ENCODE assay signal across 22 mouse cellular contexts in genomic region chr2:157510031-157510430, GRCm38 (mm10). TPM values are rescaled to one million over a fixed set of nuclear protein-coding genes. Genes with fewer than 3 reads are reported as not detected.
DNase-seq lines count a peak whose midpoint lies in the region; ATAC-seq and TF ChIP-seq lines count a peak whose summit lies in the region.
"Had no signal": no experiment of that assay in that cellular context is flagged by ENCODE, and none has a peak within 500 bp of the region (broad histone marks: within the 10 kb centered on the region; RNA-seq: fewer than 3 reads in every experiment).

No protein-coding gene starts in this region.

- no peaks in the 10 kb centered on the region for H3K36me3 ChIP-seq in kidney, embryonic 16.5 days (ENCODE audit: insufficient read depth, low read length)
- no peaks in the 10 kb centered on the region for H3K36me3 ChIP-seq in liver, adult 2 months (ENCODE audit: control insufficient read depth, insufficient read depth, low read length)
- no peaks in the 10 kb centered on the region for H3K36me3 ChIP-seq in liver, embryonic 12.5 days
- H3K36me3 ChIP-seq in neural tube, embryonic 11.5 days (ENCODE audit: control insufficient read depth, insufficient read depth, low read length): no peaks in the 10 kb centered on the region
- H3K36me3 ChIP-seq in neural tube, embryonic 15.5 days: no peaks in the 10 kb centered on the region
- no peaks in the 10 kb centered on the region for H3K36me3 ChIP-seq in lung, postnatal 0 days (ENCODE audit: insufficient read depth, low read length)
- H3K36me3 ChIP-seq: embryonic facial prominence, embryonic 15.5 days; forebrain, embryonic 15.5 days; heart, embryonic 10.5 days; neural tube, embryonic 13.5 days had no signal

- H3K4me2 ChIP-seq in kidney, embryonic 16.5 days (replicated peaks; ENCODE audit: low read depth, low read length): no peak overlapping the region
- H3K4me2 ChIP-seq in liver, embryonic 12.5 days: no peak overlapping the region
- no peak overlapping the region for H3K4me2 ChIP-seq in neural tube, embryonic 11.5 days (ENCODE audit: low read depth)
- no peak overlapping the region for H3K4me2 ChIP-seq in neural tube, embryonic 15.5 days
- no peak overlapping the region for H3K4me2 ChIP-seq in lung, postnatal 0 days (replicated peaks; ENCODE audit: low read depth, low read length)
- H3K4me2 ChIP-seq: embryonic facial prominence, embryonic 15.5 days; forebrain, embryonic 15.5 days; hindbrain, embryonic 14.5 days; neural tube, embryonic 13.5 days had no signal

- peak; percentile 49 for DNase-seq in kidney, adult 11 months
- peak; percentile 85 for DNase-seq in liver, adult 2 months (ENCODE audit: extremely low read depth, low read depth, low spot score)
- DNase-seq in neural tube, embryonic 11.5 days (ENCODE audit: low spot score): peak; percentile 6
- DNase-seq in lung, postnatal 0 days (ENCODE audit: low spot score): no peak
- DNase-seq: adrenal gland, postnatal 14 days; cerebellum, adult 9-10 months; gastrocnemius, postnatal 10 days; heart, postnatal 4 days; layer of hippocampus, postnatal 36 days; thymus, postnatal 14 days had no signal

- ATAC-seq in kidney, embryonic 16.5 days (ENCODE audit: low FRiP score, low TSS enrichment): no peak
- ATAC-seq in liver, embryonic 12.5 days: no peak
- no peak for ATAC-seq in neural tube, embryonic 11.5 days (ENCODE audit: insufficient read depth, low FRiP score, low TSS enrichment)
- ATAC-seq in neural tube, embryonic 15.5 days (ENCODE audit: low FRiP score): no peak
- ATAC-seq in lung, postnatal 0 days: no peak
- ATAC-seq: forebrain, embryonic 15.5 days; inflammation-experienced regulatory T-cells, adult 6 months had no signal

- H3K27me3 ChIP-seq in kidney, embryonic 16.5 days (ENCODE audit: insufficient read depth, low read length): no peaks in the 10 kb centered on the region
- H3K27me3 ChIP-seq in liver, adult 2 months (ENCODE audit: control insufficient read depth, insufficient read depth, low read length): no peaks in the 10 kb centered on the region
- peaks cover 50% of the 10 kb centered on the region for H3K27me3 ChIP-seq in liver, embryonic 12.5 days (replicated peaks)
- H3K27me3 ChIP-seq in neural tube, embryonic 11.5 days (ENCODE audit: control insufficient read depth, insufficient read depth, low read length): no peaks in the 10 kb centered on the region
- no peaks in the 10 kb centered on the region for H3K27me3 ChIP-seq in neural tube, embryonic 15.5 days (replicated peaks)
- H3K27me3 ChIP-seq in lung, postnatal 0 days (replicated peaks; ENCODE audit: insufficient read depth, low read length): no peaks in the 10 kb centered on the region
- H3K27me3 ChIP-seq: embryonic facial prominence, embryonic 15.5 days; forebrain, embryonic 15.5 days; neural tube, embryonic 13.5 days had no signal

- H3K9ac ChIP-seq in kidney, embryonic 16.5 days (replicated peaks; ENCODE audit: low read length): no peak overlapping the region
- no peak overlapping the region for H3K9ac ChIP-seq in liver, adult 2 months (ENCODE audit: low read depth, low read length)
- no peak overlapping the region for H3K9ac ChIP-seq in liver, embryonic 12.5 days
- no peak overlapping the region for H3K9ac ChIP-seq in neural tube, embryonic 11.5 days (ENCODE audit: low read length)
- no peak overlapping the region for H3K9ac ChIP-seq in neural tube, embryonic 15.5 days (replicated peaks)
- no peak overlapping the region for H3K9ac ChIP-seq in lung, postnatal 0 days (replicated peaks; ENCODE audit: low read depth)
- H3K9ac ChIP-seq: embryonic facial prominence, embryonic 15.5 days; forebrain, embryonic 15.5 days; hindbrain, embryonic 14.5 days; liver, embryonic 14.5 days; neural tube, embryonic 13.5 days had no signal

- 82% methylated on average over 4 of the region's 4 CpGs for WGBS in kidney, embryonic 16.5 days
- WGBS in liver, adult 2 months: 21% methylated on average over 4 of the region's 4 CpGs
- WGBS in liver, embryonic 12.5 days (ENCODE audit: insufficient replicate concordance): 58% methylated on average over 4 of the region's 4 CpGs
- 92% methylated on average over 4 of the region's 4 CpGs for WGBS in neural tube, embryonic 11.5 days
- WGBS in neural tube, embryonic 15.5 days: 82% methylated on average over 4 of the region's 4 CpGs
- WGBS in lung, postnatal 0 days: 71% methylated on average over 4 of the region's 4 CpGs

- no peaks in the 10 kb centered on the region for H3K79me2 ChIP-seq in liver, adult 2 months (ENCODE audit: control insufficient read depth, insufficient read depth, low read length)

- H3K9me3 ChIP-seq in kidney, embryonic 16.5 days (ENCODE audit: low read length): no peaks in the 10 kb centered on the region
- no peaks in the 10 kb centered on the region for H3K9me3 ChIP-seq in liver, embryonic 12.5 days (replicated peaks)
- H3K9me3 ChIP-seq in neural tube, embryonic 11.5 days (ENCODE audit: control insufficient read depth, low read length): no peaks in the 10 kb centered on the region
- no peaks in the 10 kb centered on the region for H3K9me3 ChIP-seq in neural tube, embryonic 15.5 days (replicated peaks)
- no peaks in the 10 kb centered on the region for H3K9me3 ChIP-seq in lung, postnatal 0 days (ENCODE audit: low read length)
- H3K9me3 ChIP-seq: embryonic facial prominence, embryonic 15.5 days; forebrain, embryonic 15.5 days; heart, embryonic 10.5 days; neural tube, embryonic 13.5 days had no signal

- peaks cover 14% of the 10 kb centered on the region for H3K4me1 ChIP-seq in kidney, embryonic 16.5 days (ENCODE audit: insufficient read depth, low read length)
- H3K4me1 ChIP-seq in liver, adult 2 months (ENCODE audit: control insufficient read depth, insufficient read depth, low read length): peaks cover 9% of the 10 kb centered on the region
- no peaks in the 10 kb centered on the region for H3K4me1 ChIP-seq in liver, embryonic 12.5 days
- H3K4me1 ChIP-seq in neural tube, embryonic 11.5 days (ENCODE audit: control insufficient read depth, insufficient read depth, low read length): peaks cover 34% of the 10 kb centered on the region
- peaks cover 44% of the 10 kb centered on the region for H3K4me1 ChIP-seq in neural tube, embryonic 15.5 days
- no peaks in the 10 kb centered on the region for H3K4me1 ChIP-seq in lung, postnatal 0 days (ENCODE audit: insufficient read depth, low read depth, low read length)

- no peak for TF ChIP-seq CTCF in liver, adult 2 months (IDR thresholded peaks at IDR 0.05; ENCODE audit: low read depth, low read length)
- no peak for TF ChIP-seq CTCF in lung, postnatal 0 days (IDR thresholded peaks at IDR 0.05)

- no peak for TF ChIP-seq EP300 in lung, postnatal 0 days (IDR thresholded peaks at IDR 0.05)

- no peak overlapping the region for H3K4me3 ChIP-seq in kidney, embryonic 16.5 days (ENCODE audit: low read length)
- H3K4me3 ChIP-seq in liver, adult 2 months (ENCODE audit: insufficient read depth, low read depth, low read length): no peak overlapping the region
- no peak overlapping the region for H3K4me3 ChIP-seq in liver, embryonic 12.5 days
- no peak overlapping the region for H3K4me3 ChIP-seq in neural tube, embryonic 11.5 days (ENCODE audit: low read depth, low read length)
- no peak overlapping the region for H3K4me3 ChIP-seq in neural tube, embryonic 15.5 days (replicated peaks)
- H3K4me3 ChIP-seq in lung, postnatal 0 days (ENCODE audit: low read depth, low read length): no peak overlapping the region
- H3K4me3 ChIP-seq: embryonic facial prominence, embryonic 15.5 days; forebrain, embryonic 15.5 days; heart, embryonic 10.5 days; neural tube, embryonic 13.5 days had no signal

- TF ChIP-seq POLR2A in liver, adult 2 months (IDR thresholded peaks at IDR 0.05; ENCODE audit: extremely low read depth, insufficient read depth, low read length): no peak

- H3K27ac ChIP-seq in kidney, embryonic 16.5 days (ENCODE audit: low read length): no peak overlapping the region
- H3K27ac ChIP-seq in liver, adult 2 months (replicated peaks; ENCODE audit: insufficient read depth, low read depth, low read length): no peak overlapping the region
- H3K27ac ChIP-seq in liver, embryonic 12.5 days: no peak overlapping the region
- no peak overlapping the region for H3K27ac ChIP-seq in neural tube, embryonic 11.5 days (ENCODE audit: low read depth, low read length)
- no peak overlapping the region for H3K27ac ChIP-seq in neural tube, embryonic 15.5 days (replicated peaks)
- no peak overlapping the region for H3K27ac ChIP-seq in lung, postnatal 0 days (ENCODE audit: low read length)
- H3K27ac ChIP-seq: embryonic facial prominence, embryonic 15.5 days; forebrain, embryonic 15.5 days; heart, embryonic 10.5 days; hindbrain, embryonic 14.5 days; liver, embryonic 14.5 days; macrophage; neural tube, embryonic 13.5 days had no signal

RNA-seq across cellular contexts. Expression of gene Nnat, which starts 49.8 kb away (rescaled TPM):
- polyA plus RNA-seq in kidney, embryonic 16.5 days (2015; fragmentation: Nextera tagmentation; extraction: Ambion mirVana): 227 and 246 TPM in 2 replicates
- total RNA-seq in liver, adult 2 months (2014; rRNA removed): 0.34 TPM in 1 of 2 replicates, not detected in the other
- 0.24 TPM in 1 of 2 replicates, not detected in the other for polyA plus RNA-seq in liver, adult 2 months (2012; rRNA removed)
- 79.0 and 80.8 TPM in 2 replicates for polyA plus RNA-seq in liver, embryonic 12.5 days (2016; fragmentation: Nextera tagmentation; extraction: Ambion mirVana)
- 1,357 and 1,505 TPM in 2 replicates for polyA plus RNA-seq in neural tube, embryonic 11.5 days (2014; fragmentation: Nextera tagmentation; extraction: Ambion mirVana)
- 3,438 and 4,597 TPM in 2 replicates for polyA plus RNA-seq in neural tube, embryonic 15.5 days (2015; fragmentation: Nextera tagmentation; extraction: Ambion mirVana)
- polyA plus RNA-seq in lung, postnatal 0 days (2015; fragmentation: Nextera tagmentation; extraction: Ambion mirVana): 101 and 151 TPM in 2 replicates
- total RNA-seq: granulocyte monocyte progenitor cell, adult 5-6 weeks had no signal
- polyA plus RNA-seq: macrophage had no signal

Comparison
In these comparisons a context has a peak if more than half of its experiments do, and no peak if none do; other contexts are left out.
1. RNA of gene Nnat, which starts 49.8 kb away (polyA plus RNA-seq): 3,438 to 4,597 TPM in neural tube, embryonic 15.5 days, 1,357 to 1,505 TPM in neural tube, embryonic 11.5 days, 227 to 246 TPM in kidney, embryonic 16.5 days, 101 to 151 TPM in lung, postnatal 0 days and 79.0 to 80.8 TPM in liver, embryonic 12.5 days; 0.24 TPM in liver, adult 2 months; every median in the first group is over 10 times any median in the second.